Mouse (Mus musculus): ENCODE data around the gene Hgfac.

DNA sequence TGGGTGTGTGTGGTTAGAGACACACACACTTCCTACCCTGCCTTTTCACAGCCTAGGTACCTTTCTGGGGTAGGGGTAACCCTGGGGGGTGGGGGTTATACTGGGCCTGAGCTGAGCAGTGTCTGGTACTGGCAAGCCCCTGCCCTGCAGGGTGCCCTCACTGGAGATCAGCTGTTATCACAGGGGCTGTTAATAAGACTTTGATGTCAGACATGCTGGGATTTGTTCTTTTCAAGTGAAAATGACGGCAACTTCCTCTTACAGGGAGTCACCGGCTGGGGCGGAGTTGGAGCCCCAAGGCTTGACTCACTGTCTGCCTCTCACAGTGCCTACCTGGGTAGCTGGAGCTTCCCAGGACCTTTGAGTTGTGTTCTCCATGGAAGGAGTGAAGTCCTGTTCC is 42.6 kb upstream of the Hgfac start:
- TF ChIP-seq CTCF (IDR thresholded peaks at IDR 0.05; ENCODE audit: low read depth, low read length) (no peak), POLR2A (IDR thresholded peaks at IDR 0.05; ENCODE audit: borderline replicate concordance, low read depth, low read length) (no peak)

Data from bone marrow macrophage, adult 2 months (primary cell).